Mouse (Mus musculus): ENCODE results near the gene Rasgef1c. TPM values are rescaled to one million over a fixed set of nuclear protein-coding genes. Genes with fewer than 3 reads are reported as not detected.

The Rasgef1c gene
- total RNA-seq, 1 experiment from 2014 or later = 0.15 TPM

- ATAC-seq (replicated peaks in 1 of 2; ENCODE audit: insufficient read depth in 1 of 2, low FRiP score in 2 of 2, low TSS enrichment in 1 of 2, low read depth in 1 of 2, poor library complexity in 2 of 2, severe bottlenecking in 2 of 2) = peak; percentile 43 to 49; a peak in 1 of 4 replicates
Observed at GRCm38 (mm10) chr11:49986277-49987036, 84.8 kb downstream of the Rasgef1c start.

- ATAC-seq (replicated peaks in 1 of 2; ENCODE audit: insufficient read depth in 1 of 2, low FRiP score in 2 of 2, low TSS enrichment in 1 of 2, low read depth in 1 of 2, poor library complexity in 2 of 2, severe bottlenecking in 2 of 2) = peak; percentile 78 to 79
Observed at GRCm38 (mm10) chr11:49994536-49994935, 92.9 kb downstream of the Rasgef1c start.

DNA sequence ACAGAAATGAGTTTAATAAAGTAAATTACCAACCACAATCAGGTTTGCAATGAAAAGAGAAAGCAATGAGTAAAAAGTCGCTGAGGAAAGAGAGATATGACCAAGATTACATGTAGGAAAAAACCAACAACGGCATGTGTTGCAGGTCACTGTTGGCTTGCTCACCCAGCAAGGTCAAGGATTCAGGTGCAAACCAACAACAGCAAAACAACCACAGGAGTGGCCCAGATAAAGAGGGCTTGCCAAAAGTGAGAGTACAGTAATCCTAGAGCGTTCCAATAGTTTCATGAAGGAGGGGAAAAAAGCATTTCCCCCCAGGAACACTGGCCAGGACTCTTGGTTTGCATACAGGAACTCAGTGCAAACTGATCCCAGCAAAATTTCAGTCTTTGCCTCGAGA, 94.8 kb downstream of the Rasgef1c start:
- ATAC-seq (replicated peaks in 1 of 2; ENCODE audit: insufficient read depth in 1 of 2, low FRiP score in 2 of 2, low TSS enrichment in 1 of 2, low read depth in 1 of 2, poor library complexity in 2 of 2, severe bottlenecking in 2 of 2) = no peak

- peak; percentile 51 to 65 for ATAC-seq (replicated peaks in 1 of 2; ENCODE audit: insufficient read depth in 1 of 2, low FRiP score in 2 of 2, low TSS enrichment in 1 of 2, low read depth in 1 of 2, poor library complexity in 2 of 2, severe bottlenecking in 2 of 2)
Observed at GRCm38 (mm10) chr11:49997321-49997720, 95.7 kb downstream of the Rasgef1c start.

- no peak for ATAC-seq (replicated peaks in 1 of 2; ENCODE audit: insufficient read depth in 1 of 2, low FRiP score in 2 of 2, low TSS enrichment in 1 of 2, low read depth in 1 of 2, poor library complexity in 2 of 2, severe bottlenecking in 2 of 2)
Observed at GRCm38 (mm10) chr11:50002853-50003252, 101.2 kb downstream of the Rasgef1c start.

DNA sequence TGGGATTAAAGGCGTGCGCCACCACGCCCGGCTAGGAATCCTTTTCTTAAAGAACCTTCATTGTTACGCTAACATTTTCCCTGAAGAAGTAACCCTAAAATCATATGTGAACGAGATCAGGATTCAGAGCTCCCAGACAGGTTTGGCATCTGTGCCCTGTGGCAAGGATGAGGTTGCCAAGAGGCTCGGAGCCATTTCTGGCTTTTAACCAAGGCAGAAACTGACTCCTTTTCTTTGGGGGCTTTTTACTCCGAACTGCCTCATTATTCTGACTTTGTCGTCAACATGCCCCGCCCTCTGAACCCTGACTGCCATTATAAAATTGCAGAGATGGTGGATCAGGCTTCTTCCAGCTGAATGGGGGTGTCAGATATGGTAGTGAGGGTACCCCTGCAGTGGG, 106.1 kb downstream of the Rasgef1c start:
- ATAC-seq (replicated peaks in 1 of 2; ENCODE audit: insufficient read depth in 1 of 2, low FRiP score in 2 of 2, low TSS enrichment in 1 of 2, low read depth in 1 of 2, poor library complexity in 2 of 2, severe bottlenecking in 2 of 2) = no peak

- no peak for ATAC-seq (replicated peaks in 1 of 2; ENCODE audit: insufficient read depth in 1 of 2, low FRiP score in 2 of 2, low TSS enrichment in 1 of 2, low read depth in 1 of 2, poor library complexity in 2 of 2, severe bottlenecking in 2 of 2)
Observed at GRCm38 (mm10) chr11:50008231-50008630, 106.6 kb downstream of the Rasgef1c start.

GRCm38 (mm10) chr11:50013016-50013415, 111.4 kb downstream of the Rasgef1c start:
- no peak for ATAC-seq (replicated peaks in 1 of 2; ENCODE audit: insufficient read depth in 1 of 2, low FRiP score in 2 of 2, low TSS enrichment in 1 of 2, low read depth in 1 of 2, poor library complexity in 2 of 2, severe bottlenecking in 2 of 2)

DNA sequence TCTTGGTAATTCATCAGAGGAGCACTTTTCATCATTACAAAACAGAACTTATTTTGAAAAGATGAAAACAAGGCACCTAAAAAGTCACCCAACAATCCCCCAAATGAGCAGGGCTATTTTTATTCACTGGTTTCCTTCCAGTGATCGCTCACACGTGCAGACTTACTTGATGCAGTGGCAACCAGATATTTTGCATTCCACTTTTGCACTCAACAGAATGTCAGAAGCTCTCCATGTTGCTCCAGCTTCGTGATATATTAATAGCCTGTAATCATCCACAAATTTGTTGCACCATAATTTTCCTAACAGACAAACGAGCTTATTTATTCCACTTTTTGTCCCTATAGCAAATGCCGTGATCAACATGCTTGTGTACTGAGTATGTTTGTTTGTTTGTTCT, 114.9 kb downstream of the Rasgef1c start:
- no peak for ATAC-seq (replicated peaks in 1 of 2; ENCODE audit: insufficient read depth in 1 of 2, low FRiP score in 2 of 2, low TSS enrichment in 1 of 2, low read depth in 1 of 2, poor library complexity in 2 of 2, severe bottlenecking in 2 of 2)

- ATAC-seq (replicated peaks in 1 of 2; ENCODE audit: insufficient read depth in 1 of 2, low FRiP score in 2 of 2, low TSS enrichment in 1 of 2, low read depth in 1 of 2, poor library complexity in 2 of 2, severe bottlenecking in 2 of 2) = no peak
Observed at GRCm38 (mm10) chr11:50017511-50017910, 115.9 kb downstream of the Rasgef1c start.

- peak; percentile 89 to 92 for ATAC-seq (replicated peaks in 1 of 2; ENCODE audit: insufficient read depth in 1 of 2, low FRiP score in 2 of 2, low TSS enrichment in 1 of 2, low read depth in 1 of 2, poor library complexity in 2 of 2, severe bottlenecking in 2 of 2)
Observed at GRCm38 (mm10) chr11:50018848-50019247, 117.2 kb downstream of the Rasgef1c start.

GRCm38 (mm10) chr11:50022085-50022484, 120.5 kb downstream of the Rasgef1c start:
- ATAC-seq (replicated peaks in 1 of 2; ENCODE audit: insufficient read depth in 1 of 2, low FRiP score in 2 of 2, low TSS enrichment in 1 of 2, low read depth in 1 of 2, poor library complexity in 2 of 2, severe bottlenecking in 2 of 2) = no peak

- ATAC-seq (replicated peaks in 1 of 2; ENCODE audit: insufficient read depth in 1 of 2, low FRiP score in 2 of 2, low TSS enrichment in 1 of 2, low read depth in 1 of 2, poor library complexity in 2 of 2, severe bottlenecking in 2 of 2) = peak in 1 of 2 experiments; percentile 18; a peak in 1 of 4 replicates
Observed at GRCm38 (mm10) chr11:50024445-50024832, 122.8 kb downstream of the Rasgef1c start.

GRCm38 (mm10) chr11:50024833-50025720, 123.4 kb downstream of the Rasgef1c start, which contains the start of gene Rnf130:
Gene Rnf130 (plus strand): TSS chr11:50025346.
- peak; percentile 54 to 71 for ATAC-seq (replicated peaks in 1 of 2; ENCODE audit: insufficient read depth in 1 of 2, low FRiP score in 2 of 2, low TSS enrichment in 1 of 2, low read depth in 1 of 2, poor library complexity in 2 of 2, severe bottlenecking in 2 of 2)

DNA sequence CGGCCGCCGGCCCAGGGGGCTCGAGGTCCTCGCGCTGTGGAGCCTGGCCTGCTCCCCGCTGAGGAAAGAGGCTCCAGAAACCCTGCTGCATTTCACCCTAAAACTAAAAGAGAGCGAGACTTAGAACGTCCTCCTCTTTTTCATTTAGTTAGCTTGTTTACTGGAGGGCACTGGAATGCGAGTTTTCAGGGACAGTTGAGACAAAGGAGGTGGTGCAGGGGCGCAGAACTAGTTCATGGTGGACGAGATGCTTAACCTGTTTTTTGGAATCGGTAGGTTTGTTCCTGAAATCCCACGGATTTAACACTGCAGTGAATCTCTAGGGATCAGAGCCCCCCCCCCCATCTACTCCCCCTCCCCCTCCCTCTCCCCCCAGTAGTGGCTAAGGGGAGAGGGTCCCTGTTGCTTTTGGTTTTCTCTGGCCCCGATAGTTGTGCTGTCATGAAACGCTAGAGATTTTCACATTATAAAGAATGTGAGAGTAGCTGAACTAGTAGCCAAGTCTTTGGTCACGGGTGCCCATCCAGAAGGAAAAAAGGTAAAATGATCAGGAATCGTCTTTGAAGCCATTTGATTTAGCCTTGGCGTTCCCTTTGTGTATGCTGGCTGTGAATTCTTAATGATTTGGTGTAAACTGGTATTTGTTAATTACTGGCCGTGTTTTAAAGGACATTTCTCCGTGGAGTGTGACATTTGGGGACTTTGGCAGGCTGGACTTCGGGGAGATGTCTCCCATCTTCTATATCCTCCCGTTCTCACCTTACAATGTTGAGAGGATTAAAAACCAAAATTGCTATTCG, 124.3 kb downstream of the Rasgef1c start:
- no peak for ATAC-seq (replicated peaks in 1 of 2; ENCODE audit: insufficient read depth in 1 of 2, low FRiP score in 2 of 2, low TSS enrichment in 1 of 2, low read depth in 1 of 2, poor library complexity in 2 of 2, severe bottlenecking in 2 of 2)

GRCm38 (mm10) chr11:50026521-50027090, 125.0 kb downstream of the Rasgef1c start:
- peak; percentile 77 to 85 for ATAC-seq (replicated peaks in 1 of 2; ENCODE audit: insufficient read depth in 1 of 2, low FRiP score in 2 of 2, low TSS enrichment in 1 of 2, low read depth in 1 of 2, poor library complexity in 2 of 2, severe bottlenecking in 2 of 2)

DNA sequence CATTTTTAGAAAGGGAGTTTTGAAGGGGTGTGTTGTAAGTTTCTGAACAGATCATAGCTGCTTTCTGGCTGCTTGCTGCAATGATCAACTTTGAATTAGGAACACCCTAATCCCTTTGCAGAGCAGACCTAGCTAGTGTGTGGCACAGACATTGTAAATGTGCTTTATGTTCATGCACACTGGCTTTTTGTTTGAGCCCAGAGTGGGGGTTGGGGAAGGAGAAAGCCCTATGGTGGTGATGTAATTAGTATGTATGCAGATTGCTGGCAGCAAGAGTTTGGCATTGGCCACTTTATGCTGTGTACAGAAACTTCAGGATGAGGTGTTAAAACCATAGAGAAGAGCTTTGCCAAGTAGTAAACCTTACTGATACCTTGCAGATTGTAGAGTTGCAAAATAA, 126.8 kb downstream of the Rasgef1c start:
- no peak for ATAC-seq (replicated peaks in 1 of 2; ENCODE audit: insufficient read depth in 1 of 2, low FRiP score in 2 of 2, low TSS enrichment in 1 of 2, low read depth in 1 of 2, poor library complexity in 2 of 2, severe bottlenecking in 2 of 2)

Measured in hematopoietic stem cell, adult 5-6 weeks (primary cell).